Mouse (Mus musculus) kidney, postnatal 0 days (tissue): Measurements from ENCODE around the gene Krtap1-3. TPM values are rescaled to one million over a fixed set of nuclear protein-coding genes. Genes with fewer than 3 reads are reported as not detected.
"Not testable (repeated sequence)": the region's sequence is repeated elsewhere in the genome, so short reads cannot be mapped to it uniquely, and the experiment has no call there.

ENCODE experiments used
- ATAC-seq: fragments of 200-750 bp; cut with Nextera tagmentation; replicated peaks from 2 replicates; pipeline ENCODE4 v1.8.0; 2017; ENCODE audit warnings: low read depth, moderate number of reproducible peaks, moderate TSS enrichment, moderate library complexity; ENCODE audit not compliant: low FRiP score
- DNase-seq: peaks from one replicate; pipeline ENCODE4 v3.0.0-alpha.2; 2016; ENCODE audit warnings: low spot score
- H3K27ac ChIP-seq: fragments of 300-500 bp; sonication (generic); 2 replicates; pipeline ENCODE4 v1.5.1; 2014; ENCODE audit warnings: mild to moderate bottlenecking
- H3K27me3 ChIP-seq: fragments of 300-500 bp; sonication (generic); 2 replicates; pipeline ENCODE4 v1.6.1; 2014; ENCODE audit warnings: low read length, mixed read lengths; ENCODE audit not compliant: insufficient read depth
- H3K36me3 ChIP-seq: fragments of 300-500 bp; sonication (generic); 2 replicates; pipeline ENCODE4 v1.6.1; 2014; ENCODE audit warnings: low read length, mixed read lengths; ENCODE audit not compliant: insufficient read depth
- H3K4me1 ChIP-seq: fragments of 300-500 bp; sonication (generic); replicated peaks from 2 replicates; pipeline ENCODE4 v1.6.1; 2014; ENCODE audit warnings: antibody characterized with exemption, low read length, mixed read lengths; ENCODE audit not compliant: insufficient read depth
- H3K4me2 ChIP-seq: fragments of 300-500 bp; sonication (generic); 2 replicates; pipeline ENCODE4 v1.6.1; 2014; ENCODE audit warnings: mild to moderate bottlenecking, low read length, moderate library complexity, mixed read lengths
- H3K4me3 ChIP-seq: fragments of 300-500 bp; sonication (generic); replicated peaks from 2 replicates; pipeline ENCODE4 v1.5.1; 2014; ENCODE audit warnings: low read depth, low read length
- H3K9ac ChIP-seq: fragments of 300-500 bp; sonication (generic); 2 replicates; pipeline ENCODE4 v1.6.1; 2014; ENCODE audit warnings: low read depth, low read length
- H3K9me3 ChIP-seq: fragments of 300-500 bp; sonication (generic); replicated peaks from 2 replicates; pipeline ENCODE4 v1.6.1; 2016; ENCODE audit warnings: low read length, inconsistent platforms, mixed read lengths
- CTCF ChIP-seq: IDR thresholded peaks from 2 replicates; pipeline ENCODE4 v1.5.1; 2016; ENCODE audit warnings: antibody characterized with exemption, low read depth, mild to moderate bottlenecking, moderate library complexity
- WGBS: fragments of 180-500 bp; shearing (Covaris S2); extraction: QIAGEN DNeasy Blood & Tissue Kit; methylation state at CpG from one replicate; pipeline ENCODE4 v1.1.7; 2014; 5-methylcytosine and 5-hydroxymethylcytosine counted together
- polyA plus RNA-seq: library from polyadenylated mRNA; unstranded; fragments of >200 nt; fragmentation: Nextera tagmentation; extraction: Ambion mirVana; gene quantifications from 2 replicates; pipeline ENCODE4 v1.2.1, GENCODE M21; 2015

Krtap1-3 gene
- polyA plus RNA-seq, 1 experiment from 2014 or later = not detected

DNA sequence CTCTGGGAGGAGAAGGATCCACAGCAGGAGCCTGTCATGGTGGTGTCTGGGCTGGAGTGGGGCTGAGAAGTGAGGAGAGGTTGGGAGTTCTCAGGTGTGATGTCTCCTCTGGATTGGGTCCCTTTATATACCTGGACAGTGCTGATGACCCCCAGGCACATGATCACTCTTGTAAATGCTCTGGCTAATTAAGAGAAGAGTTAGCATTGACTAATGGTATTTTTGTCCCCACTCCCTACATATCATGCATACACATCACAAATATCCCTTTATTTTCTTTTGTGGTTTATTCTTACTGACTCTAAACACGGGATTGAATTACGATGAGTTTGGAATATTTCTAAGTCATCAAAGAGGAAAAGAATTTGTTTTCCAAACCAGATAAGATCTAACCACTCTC is 29.2 kb upstream of the Krtap1-3 start, which contains the start of gene Gm11562:
TSS of gene Gm11562 (minus strand) at position 101 of the 400 bp plus-strand sequence.
- Histone ChIP-seq H3K9ac (no peak within 1 kb of the TSS), H3K9me3 (no peaks in the 10 kb centered on the region), H3K27me3 (no peaks in the 10 kb centered on the region), H3K4me3 (no peak within 1 kb of the TSS), H3K4me2 (no peak within 1 kb of the TSS), H3K36me3 (no peaks in the 10 kb centered on the region), H3K27ac (no peak within 1 kb of the TSS), H3K4me1 (no peaks in the 10 kb centered on the region)
- 61% methylated on average over 2 of the region's 2 CpGs for WGBS
- no peak for TF ChIP-seq CTCF
- DNase-seq (no peak), ATAC-seq (no peak)

DNA sequence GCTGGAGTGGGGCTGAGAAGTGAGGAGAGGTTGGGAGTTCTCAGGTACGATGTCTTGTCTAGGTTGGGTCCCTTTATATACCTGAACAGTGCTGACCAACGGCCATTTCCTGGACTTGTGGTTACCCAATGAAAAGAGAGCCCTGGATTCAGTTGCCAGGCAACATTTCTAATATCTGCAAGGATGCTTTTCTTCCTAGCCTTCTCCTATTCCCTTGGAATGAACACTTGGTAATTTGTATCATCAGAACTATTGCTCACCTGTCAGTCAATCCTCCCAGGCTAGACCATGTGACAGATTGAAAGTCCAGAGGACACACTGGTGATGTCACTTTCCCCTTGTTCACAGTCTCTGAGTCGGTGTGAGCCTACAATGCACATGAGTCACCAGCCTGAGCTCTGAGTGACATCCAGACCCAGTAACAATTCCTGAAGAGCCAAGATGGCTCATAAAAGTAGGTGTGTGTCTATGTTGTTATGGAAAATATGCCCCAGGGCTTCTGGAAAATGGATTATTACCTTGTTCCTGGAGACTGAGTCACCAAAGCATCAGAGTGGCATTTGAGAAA is 23.7 kb upstream of the Krtap1-3 start, which contains the start of gene Krtap2-4:
TSS of gene Krtap2-4 (minus strand) at position 51 of the 568 bp plus-strand sequence.
- no peak within 1 kb of the TSS for H3K4me2 ChIP-seq
- no peak within 1 kb of the TSS for H3K27ac ChIP-seq
- no peaks in the 10 kb centered on the region for H3K36me3 ChIP-seq
- H3K4me3 ChIP-seq = no peak within 1 kb of the TSS
- TF ChIP-seq CTCF = no peak
- H3K9me3 ChIP-seq = no peaks in the 10 kb centered on the region
- no peak within 1 kb of the TSS for H3K9ac ChIP-seq
- H3K27me3 ChIP-seq = no peaks in the 10 kb centered on the region
- DNase-seq = no peak
- WGBS = 68% methylated on average over 3 of the region's 3 CpGs
- no peaks in the 10 kb centered on the region for H3K4me1 ChIP-seq
- no peak for ATAC-seq

DNA sequence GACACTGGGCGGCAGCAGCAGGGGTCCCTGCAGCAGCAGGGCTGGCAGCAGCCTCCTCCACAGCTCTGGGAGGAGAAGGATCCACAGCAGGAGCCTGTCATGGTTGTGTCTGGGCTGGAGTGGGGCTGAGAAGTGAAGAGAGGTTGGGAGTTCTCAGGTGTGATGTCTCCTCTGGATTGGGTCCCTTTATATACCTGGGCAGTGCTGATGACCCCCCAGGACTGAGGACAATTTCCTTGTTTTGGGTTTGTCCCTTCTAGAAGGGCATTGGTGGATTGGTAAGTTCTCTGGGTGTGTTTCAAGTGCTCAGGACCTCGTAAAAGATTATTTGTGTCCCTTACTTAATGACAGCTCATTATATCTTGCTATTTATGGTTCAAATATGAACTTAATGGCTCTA is 18.9 kb upstream of the Krtap1-3 start, which contains the start of gene Gm11937:
TSS of gene Gm11937 (minus strand) at position 101 of the 400 bp plus-strand sequence.
- not testable (repeated sequence) for H3K4me1 ChIP-seq, H3K27me3 ChIP-seq, H3K4me3 ChIP-seq, H3K9me3 ChIP-seq, H3K9ac ChIP-seq, H3K36me3 ChIP-seq, DNase-seq, H3K27ac ChIP-seq, ATAC-seq, H3K4me2 ChIP-seq
- 55% methylated on average over 1 of the region's 2 CpGs for WGBS

DNA sequence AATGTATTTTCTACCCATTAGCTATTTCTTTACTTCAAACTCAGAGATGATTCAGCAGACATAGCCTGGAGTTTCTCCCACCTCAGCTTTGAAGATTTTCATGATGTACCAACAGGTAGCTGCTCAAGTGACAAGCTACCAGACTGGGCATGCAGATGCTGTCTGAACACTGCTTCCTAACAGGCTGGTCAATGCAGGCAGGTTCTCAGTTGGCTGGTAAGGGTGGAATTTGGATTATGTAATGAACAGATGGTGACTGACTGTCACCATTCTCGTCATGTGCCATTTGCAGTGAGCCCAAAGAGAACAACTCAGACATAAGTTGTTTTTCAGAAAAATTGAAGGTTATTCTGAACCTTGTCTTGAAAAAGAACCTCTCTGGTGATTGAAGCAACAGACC is 18.0 kb upstream of the Krtap1-3 start:
- no peak for TF ChIP-seq CTCF
- Histone ChIP-seq H3K4me3 (no peak overlapping the region), H3K36me3 (no peaks in the 10 kb centered on the region), H3K4me1 (no peaks in the 10 kb centered on the region), H3K4me2 (no peak overlapping the region), H3K9ac (no peak overlapping the region), H3K9me3 (no peaks in the 10 kb centered on the region), H3K27me3 (no peaks in the 10 kb centered on the region), H3K27ac (no peak overlapping the region)
- DNase-seq = no peak
- ATAC-seq = no peak
- WGBS = 84% methylated on average over 1 of the region's 1 CpGs

DNA sequence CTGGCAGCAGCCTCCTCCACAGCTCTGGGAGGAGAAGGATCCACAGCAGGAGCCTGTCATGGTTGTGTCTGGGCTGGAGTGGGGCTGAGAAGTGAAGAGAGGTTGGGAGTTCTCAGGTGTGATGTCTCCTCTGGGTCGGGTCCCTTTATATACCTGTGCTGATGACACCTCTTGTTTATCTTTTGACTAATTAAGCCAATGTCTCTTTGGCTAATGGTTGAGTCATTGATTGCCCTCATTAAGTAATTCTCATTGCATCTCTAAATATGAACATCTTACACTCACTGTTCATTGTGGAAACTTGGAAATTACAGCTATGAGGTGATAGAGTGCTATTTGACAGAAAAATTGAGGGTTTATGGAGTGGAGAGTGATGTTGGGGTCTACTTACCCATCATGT is 12.1 kb upstream of the Krtap1-3 start, which contains the start of gene Gm11938:
TSS of gene Gm11938 (minus strand) at position 101 of the 400 bp plus-strand sequence.
- not testable (repeated sequence) for H3K36me3 ChIP-seq, H3K9me3 ChIP-seq, H3K27me3 ChIP-seq, H3K4me3 ChIP-seq, DNase-seq, H3K27ac ChIP-seq, ATAC-seq, H3K4me1 ChIP-seq, H3K4me2 ChIP-seq, H3K9ac ChIP-seq
- WGBS = 36% methylated on average over 1 of the region's 1 CpGs

DNA sequence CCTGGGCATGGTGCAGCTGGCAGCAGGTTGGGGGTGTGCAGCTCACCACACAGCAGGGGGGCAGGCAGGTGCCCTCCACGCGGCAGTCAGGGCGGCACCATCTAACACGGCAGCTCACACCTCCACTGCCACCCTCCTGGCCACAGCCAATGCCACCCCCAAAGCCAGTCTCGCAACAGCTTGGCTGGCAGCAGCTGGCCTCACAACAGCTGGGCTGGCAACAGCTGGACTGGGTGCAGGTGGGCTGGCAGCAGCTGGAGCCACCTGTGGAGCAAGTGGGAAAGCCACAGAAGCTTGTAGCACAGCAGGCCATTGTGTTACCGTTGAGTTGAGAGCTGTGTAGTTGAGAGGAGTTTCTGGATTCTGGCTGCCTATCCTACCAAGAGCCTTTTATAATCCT is 6.6 kb upstream of the Krtap1-3 start, which contains the start of gene Krtap9-3:
TSS of gene Krtap9-3 (minus strand) at position 364 of the 400 bp plus-strand sequence.
- not testable (repeated sequence) for H3K9me3 ChIP-seq, H3K9ac ChIP-seq
- WGBS = 69% methylated on average over 6 of the region's 6 CpGs

DNA sequence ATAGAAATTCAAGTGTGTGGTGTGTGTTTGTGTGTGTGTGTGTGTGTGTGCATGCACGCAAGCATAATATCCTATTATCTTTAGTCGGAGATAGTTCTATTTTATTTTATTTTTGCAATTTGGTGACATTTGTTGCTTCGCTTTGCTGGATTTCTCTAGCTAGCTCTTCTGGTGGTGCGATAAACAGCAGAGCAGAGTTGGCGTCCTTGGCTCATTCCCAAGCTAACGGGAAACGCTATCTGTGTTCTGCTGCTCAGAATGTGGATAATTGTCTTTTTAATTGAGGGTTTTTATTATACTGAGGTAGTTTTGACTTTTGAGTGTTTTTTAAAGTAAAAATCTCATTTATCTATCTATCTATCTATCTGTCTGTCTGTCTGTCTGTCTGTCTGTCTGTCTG is 6.0 kb downstream of the Krtap1-3 start:
- Histone ChIP-seq H3K4me1 (no peaks in the 10 kb centered on the region), H3K9ac (no peak overlapping the region), H3K27ac (no peak overlapping the region), H3K36me3 (no peaks in the 10 kb centered on the region), H3K9me3 (no peaks in the 10 kb centered on the region), H3K4me3 (no peak overlapping the region), H3K4me2 (no peak overlapping the region), H3K27me3 (no peaks in the 10 kb centered on the region)
- DNase-seq (no peak), ATAC-seq (no peak)
- 87% methylated on average over 7 of the region's 7 CpGs for WGBS
- TF ChIP-seq CTCF = no peak

More for the DNA sequence above, 6.6 kb upstream of the Krtap1-3 start, which contains the start of gene Krtap9-3:
- not testable (repeated sequence) for H3K36me3 ChIP-seq, ATAC-seq, H3K4me3 ChIP-seq, H3K4me2 ChIP-seq, H3K27ac ChIP-seq, DNase-seq, H3K4me1 ChIP-seq, H3K27me3 ChIP-seq
